Mouse (Mus musculus) layer of hippocampus, adult 18-20 months (tissue): ENCODE measurements at regions not wholly inside any gene's neighbourhood (a gene's known extent, or its start where the extent isn't known, plus 50 kb on each side); places are given as distances from the start of the nearest gene placed in this dataset.
A peak's percentile ranks its signal among the peaks of the same experiment; 100 is the strongest.
"Not testable (repeated sequence)": the region's sequence is repeated elsewhere in the genome, so short reads cannot be mapped to it uniquely, and the experiment has no call there.

ENCODE experiments used
- DNase-seq, 2 experiments: peaks; one replicate each; pipeline ENCODE4 v3.0.0; 2022; ENCODE audit warnings: low spot score in 2 of 2

DNA sequence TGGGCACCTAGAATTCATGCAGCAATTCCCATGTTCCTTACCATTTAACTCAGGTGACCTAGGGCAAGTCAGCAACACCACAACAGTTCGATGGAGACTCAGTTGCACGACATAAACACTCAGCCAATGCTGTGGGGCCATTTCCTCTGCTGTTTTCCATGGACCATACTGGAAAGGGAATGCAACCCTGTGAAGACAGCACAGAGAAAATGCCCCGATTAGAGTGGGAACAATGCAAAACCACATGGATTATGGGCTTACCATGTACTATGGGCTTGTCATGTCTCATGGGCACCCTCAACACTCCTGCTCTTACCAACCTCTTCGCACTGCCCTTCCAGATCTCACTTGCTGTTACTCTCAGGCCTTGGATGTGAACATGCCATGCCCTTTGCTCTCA lies 207.6 kb downstream of the Snurf start:
- not testable (repeated sequence) for DNase-seq

DNA sequence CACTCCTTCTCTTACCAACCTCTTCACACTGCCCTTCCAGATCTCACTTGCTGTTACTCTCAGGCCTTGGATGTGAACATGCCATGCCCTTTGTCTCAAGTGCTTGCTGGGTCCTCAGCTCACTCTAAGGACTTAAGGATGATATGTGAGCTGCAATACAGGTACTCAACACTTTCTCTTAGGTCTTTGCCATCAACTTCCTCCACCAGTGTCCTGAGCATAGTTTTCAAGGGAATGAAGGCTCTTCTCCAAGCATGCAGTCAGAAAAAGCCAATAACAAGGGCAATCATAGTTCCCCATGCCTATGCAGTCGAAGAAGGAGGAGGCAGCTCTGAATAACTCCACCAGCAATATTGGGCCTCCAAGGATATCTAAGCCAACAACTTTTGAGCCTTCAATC lies 235.1 kb downstream of the Snurf start:
- DNase-seq = peak; percentile 1 to 3

DNA sequence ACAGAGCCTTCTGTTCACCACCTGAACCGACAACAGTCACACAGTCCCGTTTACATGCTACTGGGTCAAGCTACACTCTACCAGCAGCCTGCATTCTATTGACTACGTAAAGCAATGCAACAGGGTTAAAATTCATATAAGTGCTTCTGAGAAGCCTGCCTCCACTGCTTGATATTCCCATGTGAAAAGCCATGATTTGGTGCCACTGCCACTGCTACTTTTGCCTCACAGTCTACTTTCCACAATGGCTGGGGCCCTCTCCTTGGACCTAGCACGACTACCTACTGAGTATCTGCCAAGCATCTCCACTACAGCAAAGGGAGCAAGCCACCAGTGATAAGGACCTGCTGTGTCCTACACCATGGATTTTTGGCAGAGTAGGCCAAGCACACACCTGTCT lies 236.2 kb downstream of the Snurf start:
- DNase-seq = peak; percentile 8 to 27

DNA sequence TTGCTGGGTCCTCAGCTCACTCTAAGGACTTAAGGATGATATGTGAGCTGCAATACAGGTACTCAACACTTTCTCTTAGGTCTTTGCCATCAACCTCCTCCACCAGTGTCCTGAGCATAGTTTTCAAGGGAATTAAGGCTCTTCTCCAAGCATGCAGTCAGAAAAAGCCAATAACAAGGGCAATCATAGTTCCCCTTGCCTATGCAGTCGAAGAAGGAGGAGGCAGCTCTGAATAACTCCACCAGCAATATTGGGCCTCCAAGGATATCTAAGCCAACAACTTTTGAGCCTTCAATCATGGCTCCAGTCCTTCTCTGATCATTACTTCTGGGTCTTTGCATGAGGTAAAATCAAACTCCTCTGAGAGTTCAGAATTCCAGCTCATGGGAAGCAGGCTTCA lies 237.5 kb downstream of the Snurf start:
- peak; percentile 0 to 1 for DNase-seq
